Mouse (Mus musculus): ENCODE measurements around the gene Tmem145.

Gene Tmem145

GRCm38 (mm10) chr7:25275555-25276298, 30.2 kb upstream of the Tmem145 start:
- DNase-seq (ENCODE audit: low spot score), result no peak

DNA sequence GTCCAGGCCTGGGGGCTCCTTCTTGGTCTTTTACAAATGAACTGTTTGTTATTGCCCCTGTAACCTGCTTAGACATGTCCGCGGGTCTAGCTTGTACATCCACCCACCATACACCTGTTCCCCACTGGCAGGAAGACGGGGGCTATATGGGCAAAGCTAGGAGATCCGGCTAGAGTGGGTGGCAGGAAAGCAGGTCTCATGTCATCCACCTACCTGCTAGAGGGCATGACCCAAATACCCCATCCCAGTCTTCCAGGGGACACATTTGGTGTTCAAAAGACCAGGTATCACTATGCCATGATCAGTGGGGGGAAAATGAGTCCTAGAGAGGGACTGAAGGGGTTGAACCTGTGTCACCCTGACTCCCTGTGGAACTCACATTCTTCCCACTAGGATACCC, 28.5 kb upstream of the Tmem145 start:
- DNase-seq (ENCODE audit: low spot score), result no peak

- no peak for DNase-seq (ENCODE audit: low spot score)
Observed at GRCm38 (mm10) chr7:25277998-25278340, 27.9 kb upstream of the Tmem145 start.

- peak; percentile 59 for DNase-seq (ENCODE audit: low spot score)
Observed at GRCm38 (mm10) chr7:25278341-25279075, 27.4 kb upstream of the Tmem145 start.

GRCm38 (mm10) chr7:25279076-25279860, 26.6 kb upstream of the Tmem145 start:
- DNase-seq (ENCODE audit: low spot score), result peak; percentile 82

- no peak for DNase-seq (ENCODE audit: low spot score)
Observed at GRCm38 (mm10) chr7:25279861-25280791, 25.8 kb upstream of the Tmem145 start.

GRCm38 (mm10) chr7:25281166-25281733, 24.7 kb upstream of the Tmem145 start:
- DNase-seq (ENCODE audit: low spot score), result no peak

- DNase-seq (ENCODE audit: low spot score), result peak; percentile 96
Observed at GRCm38 (mm10) chr7:25281734-25282601, 23.9 kb upstream of the Tmem145 start.

DNA sequence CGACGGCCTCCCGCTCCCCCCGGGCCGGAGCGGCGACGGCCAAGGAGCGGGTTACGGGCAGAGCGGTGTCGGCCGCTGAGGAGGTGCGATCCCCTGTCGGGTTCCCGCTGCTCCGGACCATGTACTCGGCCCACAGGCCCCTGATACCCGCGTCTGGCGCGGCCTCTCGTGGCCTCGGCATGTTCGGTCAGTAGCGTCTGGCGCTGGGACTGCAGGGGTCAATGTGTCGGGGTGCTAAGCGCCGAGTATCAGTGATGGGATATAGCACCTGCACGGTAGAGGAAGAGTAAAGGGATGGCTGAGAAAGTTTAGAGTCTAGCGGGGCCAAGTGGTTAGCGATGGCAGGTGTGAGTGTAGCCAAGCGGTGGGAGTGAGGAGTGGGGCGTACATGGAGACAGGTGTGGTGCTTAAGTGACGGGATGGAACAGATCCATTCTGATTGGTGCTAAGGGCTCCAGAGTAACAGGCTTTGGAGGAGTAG, 23.1 kb upstream of the Tmem145 start:
- no peak for DNase-seq (ENCODE audit: low spot score)

- DNase-seq (ENCODE audit: low spot score), result no peak
Observed at GRCm38 (mm10) chr7:25283637-25284036, 22.3 kb upstream of the Tmem145 start.

DNA sequence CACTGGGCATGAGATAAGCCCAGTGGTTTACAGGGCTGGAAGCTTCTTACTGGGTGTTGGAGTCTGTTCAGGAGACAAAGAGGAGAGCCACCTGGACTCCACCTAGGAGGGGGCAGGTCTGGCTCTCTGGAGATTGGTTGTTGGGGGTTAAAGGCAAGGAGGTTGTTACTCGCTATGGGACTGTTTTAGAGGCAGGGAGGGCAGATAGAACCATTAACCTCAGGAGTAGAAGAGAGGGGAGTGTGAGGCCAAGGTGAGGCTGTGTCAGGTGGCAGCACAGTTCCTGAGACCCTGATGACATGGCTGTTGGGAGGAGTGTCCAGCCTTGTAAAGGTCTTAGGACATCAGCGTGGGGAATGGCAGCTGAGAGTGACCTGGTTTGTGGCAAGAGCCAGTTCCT, 21.7 kb upstream of the Tmem145 start:
- no peak for DNase-seq (ENCODE audit: low spot score)

GRCm38 (mm10) chr7:25284766-25285165, 21.1 kb upstream of the Tmem145 start:
- no peak for DNase-seq (ENCODE audit: low spot score)

- no peak for DNase-seq (ENCODE audit: low spot score)
Observed at GRCm38 (mm10) chr7:25285511-25286238, 20.2 kb upstream of the Tmem145 start.

- DNase-seq (ENCODE audit: low spot score), result no peak
Observed at GRCm38 (mm10) chr7:25286989-25287388, 18.9 kb upstream of the Tmem145 start.

DNA sequence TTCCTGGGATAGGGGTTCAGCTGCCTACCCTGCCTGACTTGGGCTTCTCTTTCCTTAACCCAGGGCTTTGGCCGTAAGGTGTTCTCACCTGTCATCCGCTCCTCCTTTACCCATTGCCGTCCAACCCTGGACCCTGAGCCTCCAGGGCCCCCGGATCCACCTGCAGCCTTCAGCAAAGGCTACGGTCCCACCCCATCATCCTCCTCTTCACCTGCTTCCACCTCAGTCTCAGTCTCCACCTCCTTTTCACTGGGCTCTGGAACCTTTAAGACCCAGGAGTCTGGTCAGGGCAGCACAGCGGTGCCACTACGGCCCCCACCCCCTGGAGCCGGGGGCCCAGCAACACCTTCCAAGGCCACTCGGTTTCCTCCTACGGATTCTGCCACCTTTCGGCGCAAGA, 17.9 kb upstream of the Tmem145 start:
- no peak for DNase-seq (ENCODE audit: low spot score)

- no peak for DNase-seq (ENCODE audit: low spot score)
Observed at GRCm38 (mm10) chr7:25288721-25289120, 17.2 kb upstream of the Tmem145 start.

DNA sequence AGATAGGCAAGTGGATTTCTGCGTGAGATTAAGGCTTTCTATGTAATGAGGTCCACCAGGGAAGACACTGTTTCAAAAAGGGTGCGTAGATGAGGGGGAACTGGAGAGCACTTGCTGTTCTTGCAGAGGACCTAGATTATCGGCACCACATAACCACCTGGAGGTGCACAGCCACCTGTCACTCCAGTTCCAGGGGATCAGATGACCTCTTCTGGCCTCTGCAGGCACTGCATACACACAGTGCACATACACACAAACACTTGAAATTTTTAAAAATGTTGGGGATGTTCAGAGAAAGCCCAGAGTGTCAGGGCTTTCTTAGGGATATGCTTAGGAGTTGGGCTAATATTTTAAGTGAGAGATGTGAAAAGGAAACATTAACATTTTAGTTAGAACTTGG, 16.0 kb upstream of the Tmem145 start:
- DNase-seq (ENCODE audit: low spot score), result no peak

- no peak for DNase-seq (ENCODE audit: low spot score)
Observed at GRCm38 (mm10) chr7:25290463-25290862, 15.4 kb upstream of the Tmem145 start.

- no peak for DNase-seq (ENCODE audit: low spot score)
Observed at GRCm38 (mm10) chr7:25290911-25291310, 15.0 kb upstream of the Tmem145 start.

DNA sequence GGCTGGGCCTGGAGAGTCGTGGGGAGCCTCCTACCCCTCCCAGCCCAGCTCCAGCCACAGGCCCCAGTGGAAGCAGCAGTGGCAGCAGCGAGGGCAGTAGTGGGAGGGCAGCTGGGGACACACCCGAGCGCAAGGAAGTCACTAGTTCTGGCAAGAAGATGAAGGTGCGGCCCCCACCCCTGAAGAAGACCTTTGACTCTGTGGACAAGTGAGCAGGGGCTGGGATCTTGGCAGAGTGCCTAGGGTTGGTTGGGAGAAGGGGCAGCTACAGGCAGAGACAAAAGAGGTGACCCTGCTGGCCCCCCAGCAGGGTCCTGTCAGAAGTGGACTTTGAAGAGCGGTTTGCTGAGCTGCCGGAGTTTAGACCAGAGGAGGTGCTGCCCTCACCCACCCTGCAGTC, 13.8 kb upstream of the Tmem145 start:
- no peak for DNase-seq (ENCODE audit: low spot score)
